Mouse (Mus musculus) small intestine, adult 2 months (tissue): ENCODE results near the gene Dlst. TPM values are rescaled to one million over a fixed set of nuclear protein-coding genes. Genes with fewer than 3 reads are reported as not detected.

ENCODE experiments used
- H3K27ac ChIP-seq: fragments of 200-500 bp; 2 replicates; pipeline ENCODE4 v1.5.1; 2012; ENCODE audit warnings: low read depth, low read length, control low read depth, inconsistent platforms; ENCODE audit not compliant: insufficient read depth
- H3K27me3 ChIP-seq: fragments of 200-500 bp; 2 replicates; pipeline ENCODE4 v1.6.1; 2012; ENCODE audit warnings: mild to moderate bottlenecking, moderate library complexity, low read length, inconsistent platforms; ENCODE audit not compliant: control insufficient read depth, insufficient read depth
- H3K36me3 ChIP-seq: fragments of 200-500 bp; 2 replicates; pipeline ENCODE4 v1.6.1; 2012; ENCODE audit warnings: mild to moderate bottlenecking, low read length, control low read depth, inconsistent platforms; ENCODE audit not compliant: control insufficient read depth, insufficient read depth
- H3K4me1 ChIP-seq: fragments of 200-500 bp; 2 replicates; pipeline ENCODE4 v1.6.1; 2012; ENCODE audit warnings: low read length, inconsistent platforms, mixed read lengths; ENCODE audit not compliant: control insufficient read depth, insufficient read depth, insufficient read length
- H3K4me3 ChIP-seq: fragments of 200-500 bp; 2 replicates; pipeline ENCODE4 v1.5.1; 2012; ENCODE audit warnings: low read depth, mild to moderate bottlenecking, control low read depth, inconsistent platforms, low read length, moderate library complexity
- CTCF ChIP-seq: fragments of 200-500 bp; IDR thresholded peaks from 2 replicates; pipeline ENCODE4 v1.5.1; 2012; ENCODE audit warnings: low read depth, mild to moderate bottlenecking, control low read depth, inconsistent platforms, low read length, moderate library complexity, mixed read lengths; ENCODE audit not compliant: insufficient replicate concordance, insufficient read length; ENCODE audit errors: extremely low read depth
- POLR2A ChIP-seq: fragments of 200-500 bp; IDR thresholded peaks from 2 replicates; pipeline ENCODE4 v1.6.1; 2012; ENCODE audit warnings: low read depth, mild to moderate bottlenecking, control low read depth, inconsistent platforms, low read length, moderate library complexity
- WGBS: fragments of 180-500 bp; shearing (Covaris S2); methylation state at CpG from one replicate; pipeline ENCODE4 v1.1.7; 2018; 5-methylcytosine and 5-hydroxymethylcytosine counted together
- polyA plus RNA-seq: library from polyadenylated mRNA; depleted of rRNA; stranded (reverse); fragments of >200 nt; gene quantifications from 2 replicates; pipeline ENCODE4 v1.2.3, GENCODE M21; 2012

The Dlst gene
- polyA plus RNA-seq, 1 experiment = 125 TPM

GRCm38 (mm10) chr12:85104789-85105188, 5.8 kb upstream of the Dlst start:
- 79% methylated on average over 8 of the region's 8 CpGs for WGBS
- Histone ChIP-seq H3K36me3 (no peaks in the 10 kb centered on the region), H3K27ac (no peak overlapping the region), H3K4me3 (no peak overlapping the region), H3K4me1 (peaks cover 7% of the 10 kb centered on the region; the same call in 1 of the 2 replicates), H3K27me3 (no peaks in the 10 kb centered on the region)
- TF ChIP-seq POLR2A = no peak

- Histone ChIP-seq H3K27me3 (no peaks in the 10 kb centered on the region), H3K4me1 (peaks cover 9% of the 10 kb centered on the region; the same call in 1 of the 2 replicates), H3K4me3 (no peak overlapping the region), H3K27ac (no peak overlapping the region), H3K36me3 (no peaks in the 10 kb centered on the region)
- TF ChIP-seq POLR2A (no peak), CTCF (no peak)
- 57% methylated on average over 8 of the region's 8 CpGs for WGBS
Observed at GRCm38 (mm10) chr12:85106292-85106691, 4.3 kb upstream of the Dlst start.

- no peaks in the 10 kb centered on the region for H3K27me3 ChIP-seq
- WGBS = 72% methylated on average over 3 of the region's 3 CpGs
- TF ChIP-seq CTCF = no peak
- no peak for TF ChIP-seq POLR2A
- H3K36me3 ChIP-seq = peaks cover 2% of the 10 kb centered on the region; the same call in 1 of the 2 replicates
- H3K4me3 ChIP-seq = no peak overlapping the region
- H3K27ac ChIP-seq = no peak overlapping the region
- peaks cover 11% of the 10 kb centered on the region; the same call in 1 of the 2 replicates for H3K4me1 ChIP-seq
Observed at GRCm38 (mm10) chr12:85108643-85109042, 2.0 kb upstream of the Dlst start.

- 0 out of 2 replicates have a peak overlapping the region, but pooled peaks have one; percentile 1 for H3K27ac ChIP-seq
- peaks cover 11% of the 10 kb centered on the region; the same call in 1 of the 2 replicates for H3K4me1 ChIP-seq
- H3K4me3 ChIP-seq = no peak overlapping the region
- H3K27me3 ChIP-seq = no peaks in the 10 kb centered on the region
- TF ChIP-seq POLR2A (no peak), CTCF (no peak)
- WGBS = 47% methylated on average over 4 of the region's 4 CpGs
- peaks cover 4% of the 10 kb centered on the region; the same call in 1 of the 2 replicates for H3K36me3 ChIP-seq
Observed at GRCm38 (mm10) chr12:85109426-85109825, 1.2 kb upstream of the Dlst start.

- Histone ChIP-seq H3K4me1 (peaks cover 11% of the 10 kb centered on the region; the same call in 1 of the 2 replicates), H3K27me3 (no peaks in the 10 kb centered on the region), H3K27ac (peak overlapping the region; percentile 21), H3K4me3 (peak overlapping the region; percentile 76), H3K36me3 (peaks cover 9% of the 10 kb centered on the region)
- TF ChIP-seq POLR2A = no peak
- no peak for TF ChIP-seq CTCF
- 10% methylated on average over 18 of the region's 18 CpGs for WGBS
Observed at GRCm38 (mm10) chr12:85110011-85110697, 479 bp upstream of the Dlst start.

GRCm38 (mm10) chr12:85112550-85113251, 2.1 kb downstream of the Dlst start:
- WGBS = 52% methylated on average over 7 of the region's 7 CpGs
- TF ChIP-seq CTCF (no peak), POLR2A (no peak)

GRCm38 (mm10) chr12:85113337-85113736, 2.7 kb downstream of the Dlst start:
- TF ChIP-seq POLR2A (no peak), CTCF (no peak)
- Histone ChIP-seq H3K36me3 (peaks cover 26% of the 10 kb centered on the region), H3K27me3 (no peaks in the 10 kb centered on the region), H3K27ac (peak overlapping the region; percentile 94), H3K4me1 (peaks cover 11% of the 10 kb centered on the region; the same call in 1 of the 2 replicates), H3K4me3 (no peak overlapping the region)
- 35% methylated on average over 3 of the region's 3 CpGs for WGBS

More at GRCm38 (mm10) chr12:85112550-85113251, 2.1 kb downstream of the Dlst start:
- Histone ChIP-seq H3K36me3 (peaks cover 23% of the 10 kb centered on the region), H3K27ac (peak overlapping the region; percentile 94), H3K4me3 (no peak overlapping the region), H3K4me1 (peaks cover 11% of the 10 kb centered on the region; the same call in 1 of the 2 replicates), H3K27me3 (no peaks in the 10 kb centered on the region)
